Mouse (Mus musculus) small intestine, adult 2 months (tissue): ENCODE measurements at regions not wholly inside any gene's neighbourhood (a gene's known extent, or its start where the extent isn't known, plus 50 kb on each side); places are given as distances from the start of the nearest gene placed in this dataset.

Experiments used
- CTCF ChIP-seq: fragments of 200-500 bp; IDR thresholded peaks from 2 replicates; pipeline ENCODE4 v1.5.1; 2012; ENCODE audit warnings: low read depth, mild to moderate bottlenecking, control low read depth, inconsistent platforms, low read length, moderate library complexity, mixed read lengths; ENCODE audit not compliant: insufficient replicate concordance, insufficient read length; ENCODE audit errors: extremely low read depth
- POLR2A ChIP-seq: fragments of 200-500 bp; IDR thresholded peaks from 2 replicates; pipeline ENCODE4 v1.6.1; 2012; ENCODE audit warnings: low read depth, mild to moderate bottlenecking, control low read depth, inconsistent platforms, low read length, moderate library complexity

- TF ChIP-seq CTCF (no peak), POLR2A (no peak)
Measured at GRCm38 (mm10) chr4:105451871-105452270, 294.7 kb downstream of the Plpp3 start.
